Comparison of ENCODE assay signal across 9 mouse cellular contexts in the genomic region with DNA sequence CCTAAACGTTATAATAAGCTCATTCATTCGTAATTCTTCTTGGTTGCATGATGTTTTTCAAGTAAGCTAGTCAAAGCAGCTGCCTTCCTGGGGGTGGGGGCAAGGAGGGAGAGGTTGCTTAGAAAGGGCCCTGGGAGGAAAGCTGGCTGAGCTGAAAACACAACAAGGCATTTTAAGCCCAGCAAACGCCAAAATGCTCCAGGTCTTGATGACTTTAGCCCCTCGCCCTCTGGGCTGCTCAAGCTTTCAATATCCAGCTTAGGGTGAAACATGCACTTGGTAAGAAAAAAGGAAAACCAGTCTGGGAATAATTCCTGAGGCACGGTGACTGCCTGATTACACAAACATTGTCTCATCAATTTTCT. TPM values are rescaled to one million over a fixed set of nuclear protein-coding genes. Genes with fewer than 3 reads are reported as not detected.
DNase-seq lines count a peak whose midpoint lies in the region; ATAC-seq lines count a peak whose summit lies in the region.
"Had no signal": no experiment of that assay in that cellular context is flagged by ENCODE, and none has a peak within 500 bp of the region (broad histone marks: within the 10 kb centered on the region; RNA-seq: fewer than 3 reads in every experiment).

No protein-coding gene starts in this region.

- 41% methylated on average over 5 of the region's 5 CpGs for WGBS in kidney, embryonic 14.5 days
- 31% methylated on average over 5 of the region's 5 CpGs for WGBS in embryonic facial prominence, embryonic 10.5 days
- 14% methylated on average over 5 of the region's 5 CpGs for WGBS in hindbrain, embryonic 13.5 days
- WGBS in midbrain, embryonic 14.5 days = 17% methylated on average over 5 of the region's 5 CpGs

- no peak overlapping the region for H3K9ac ChIP-seq in kidney, embryonic 14.5 days (ENCODE audit: low read depth, low read length)
- peak overlapping the region; percentile 79 for H3K9ac ChIP-seq in hindbrain, embryonic 13.5 days
- peak overlapping the region; percentile 66 for H3K9ac ChIP-seq in midbrain, embryonic 14.5 days (replicated peaks; ENCODE audit: low read length)

- DNase-seq in kidney, adult 11 months = no peak
- DNase-seq in embryonic facial prominence, embryonic 10.5 days (ENCODE audit: low spot score) = no peak
- no peak for DNase-seq in midbrain, embryonic 14.5 days
- no peak for DNase-seq in embryo, embryonic 10 days (ENCODE audit: low spot score)
- DNase-seq in adrenal gland, postnatal 14 days = no peak

- peak overlapping the region; percentile 78 for H3K4me2 ChIP-seq in kidney, embryonic 14.5 days (replicated peaks; ENCODE audit: low read depth, low read length)
- peak overlapping the region; percentile 73 for H3K4me2 ChIP-seq in hindbrain, embryonic 13.5 days
- peak overlapping the region; percentile 87 for H3K4me2 ChIP-seq in midbrain, embryonic 14.5 days (ENCODE audit: low read length)

- no peaks in the 10 kb centered on the region for H3K9me3 ChIP-seq in kidney, embryonic 14.5 days (ENCODE audit: control insufficient read depth, low read length)
- no peaks in the 10 kb centered on the region for H3K9me3 ChIP-seq in embryonic facial prominence, embryonic 10.5 days
- H3K9me3 ChIP-seq in hindbrain, embryonic 13.5 days = no peaks in the 10 kb centered on the region
- no peaks in the 10 kb centered on the region for H3K9me3 ChIP-seq in midbrain, embryonic 14.5 days (ENCODE audit: control insufficient read depth, low read length)

- H3K27me3 ChIP-seq in kidney, embryonic 14.5 days (ENCODE audit: control insufficient read depth, insufficient read depth, low read length) = peaks cover 19% of the 10 kb centered on the region; the same call in 1 of the 2 replicates
- H3K27me3 ChIP-seq in embryonic facial prominence, embryonic 10.5 days (replicated peaks; ENCODE audit: low read depth, poor library complexity, severe bottlenecking) = peaks cover 46% of the 10 kb centered on the region
- 0 out of 2 replicates have a peak, but pooled peaks cover 3% of the 10 kb centered on the region for H3K27me3 ChIP-seq in hindbrain, embryonic 13.5 days
- no peaks in the 10 kb centered on the region for H3K27me3 ChIP-seq in midbrain, embryonic 14.5 days (ENCODE audit: control insufficient read depth, insufficient read depth, low read length)

- no peaks in the 10 kb centered on the region for H3K36me3 ChIP-seq in kidney, embryonic 14.5 days (ENCODE audit: control insufficient read depth, insufficient read depth, low read length)
- H3K36me3 ChIP-seq in embryonic facial prominence, embryonic 10.5 days (replicated peaks) = no peaks in the 10 kb centered on the region
- no peaks in the 10 kb centered on the region for H3K36me3 ChIP-seq in hindbrain, embryonic 13.5 days
- H3K36me3 ChIP-seq in midbrain, embryonic 14.5 days (ENCODE audit: control insufficient read depth, insufficient read depth, low read length) = no peaks in the 10 kb centered on the region

- ATAC-seq in kidney, embryonic 14.5 days (ENCODE audit: low FRiP score, low TSS enrichment) = no peak
- ATAC-seq in hindbrain, embryonic 13.5 days (ENCODE audit: low FRiP score) = peak; percentile 11
- peak; percentile 9; the same call in 1 of the 2 replicates for ATAC-seq in midbrain, embryonic 14.5 days (ENCODE audit: low FRiP score, low TSS enrichment)
- ATAC-seq in monocyte, adult 5-6 weeks (replicated peaks; ENCODE audit: insufficient number of reproducible peaks, low FRiP score, low TSS enrichment, poor library complexity, severe bottlenecking) = no peak

- peak overlapping the region; percentile 64; the same call in 1 of the 2 replicates for H3K4me3 ChIP-seq in kidney, embryonic 14.5 days (ENCODE audit: low read length)
- peak overlapping the region; percentile 68 for H3K4me3 ChIP-seq in embryonic facial prominence, embryonic 10.5 days
- peak overlapping the region; percentile 58 for H3K4me3 ChIP-seq in hindbrain, embryonic 13.5 days
- H3K4me3 ChIP-seq in midbrain, embryonic 14.5 days (replicated peaks; ENCODE audit: low read depth, low read length) = peak overlapping the region; percentile 60

- no peaks in the 10 kb centered on the region for H3K4me1 ChIP-seq in kidney, embryonic 14.5 days (ENCODE audit: control insufficient read depth, insufficient read depth, low read length)
- peaks cover 20% of the 10 kb centered on the region for H3K4me1 ChIP-seq in embryonic facial prominence, embryonic 10.5 days
- peaks cover 10% of the 10 kb centered on the region for H3K4me1 ChIP-seq in hindbrain, embryonic 13.5 days (replicated peaks)
- H3K4me1 ChIP-seq in midbrain, embryonic 14.5 days (ENCODE audit: control insufficient read depth, insufficient read depth, low read length) = 0 out of 2 replicates have a peak, but pooled peaks cover 8% of the 10 kb centered on the region

- H3K27ac ChIP-seq in kidney, embryonic 14.5 days (ENCODE audit: low read depth, low read length) = no peak overlapping the region
- no peak overlapping the region for H3K27ac ChIP-seq in embryonic facial prominence, embryonic 10.5 days (replicated peaks)
- H3K27ac ChIP-seq in hindbrain, embryonic 13.5 days = peak overlapping the region; percentile 89
- peak overlapping the region; percentile 72 for H3K27ac ChIP-seq in midbrain, embryonic 14.5 days (replicated peaks; ENCODE audit: low read depth, low read length)

RNA-seq across cellular contexts. Expression of a gene that starts 0.2 kb away (rescaled TPM):
- polyA plus RNA-seq in kidney, embryonic 14.5 days (2014; fragmentation: Nextera tagmentation; extraction: Ambion mirVana) = 3.6 and 5.0 TPM in 2 replicates
- polyA plus RNA-seq in embryonic facial prominence, embryonic 10.5 days (2016; fragmentation: Nextera tagmentation; extraction: Ambion mirVana) = 2.3 and 2.4 TPM in 2 replicates
- polyA plus RNA-seq in hindbrain, embryonic 13.5 days (2015; fragmentation: Nextera tagmentation; extraction: Ambion mirVana) = 42.6 and 43.3 TPM in 2 replicates
- polyA plus RNA-seq in midbrain, embryonic 14.5 days (2014; fragmentation: Nextera tagmentation; extraction: Ambion mirVana) = 45.8 and 45.9 TPM in 2 replicates
- 13.4 and 14.8 TPM in 2 replicates for total RNA-seq in adrenal gland, postnatal 14 days (2021)
- not detected in 3 replicates for total RNA-seq in monocyte, adult 5-6 weeks (2017)
- total RNA-seq: MEL had no signal

Comparison
In these comparisons a context has a peak if more than half of its experiments do, and no peak if none do; other contexts are left out.
1. ATAC-seq: peak in hindbrain, embryonic 13.5 days (single experiment) and midbrain, embryonic 14.5 days (single experiment); none in kidney, embryonic 14.5 days (single experiment) and monocyte, adult 5-6 weeks (single experiment).
2. H3K27ac ChIP-seq: peak in hindbrain, embryonic 13.5 days (single experiment) and midbrain, embryonic 14.5 days (single experiment); none in kidney, embryonic 14.5 days (single experiment) and embryonic facial prominence, embryonic 10.5 days (single experiment).
3. Peak in every context shown above with its lines, with median percentiles within 50 percentile points of each other: H3K4me2 ChIP-seq and H3K4me3 ChIP-seq.